Mouse (Mus musculus): ENCODE measurements at regions not wholly inside any gene's neighbourhood (a gene's known extent, or its start where the extent isn't known, plus 50 kb on each side); places are given as distances from the start of the nearest gene placed in this dataset.
"Not testable (repeated sequence)": the region's sequence is repeated elsewhere in the genome, so short reads cannot be mapped to it uniquely, and the experiment has no call there.

DNA sequence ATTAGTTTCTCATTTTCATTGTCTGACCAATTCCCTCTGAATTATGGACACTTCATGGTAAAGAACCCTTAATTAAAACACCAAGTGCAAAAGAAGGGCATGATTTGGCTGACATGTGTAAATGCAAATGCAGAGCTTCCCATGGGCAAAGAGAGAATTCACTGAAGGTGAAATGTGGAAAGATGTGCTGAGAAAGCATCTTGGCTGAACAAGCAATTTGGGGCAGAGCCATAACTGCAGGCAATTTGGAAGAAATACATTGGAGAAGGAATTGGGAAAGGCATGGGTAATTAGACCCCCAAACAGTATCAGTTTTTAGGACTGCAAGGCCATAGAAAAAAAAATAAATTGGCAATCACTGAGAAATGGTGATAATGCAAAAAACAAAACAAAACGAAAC lies 153.3 kb upstream of the Arsj start:
- no peaks in the 10 kb centered on the region for H3K27me3 ChIP-seq (ENCODE audit: control insufficient read depth, insufficient read depth, low read length)
- TF ChIP-seq CTCF (IDR thresholded peaks at IDR 0.05; ENCODE audit: low read depth, low read length): no peak
- no peak for TF ChIP-seq POLR2A (IDR thresholded peaks at IDR 0.05; ENCODE audit: extremely low read depth, insufficient read depth, low read length)
- no peaks in the 10 kb centered on the region for H3K79me2 ChIP-seq (ENCODE audit: control insufficient read depth, insufficient read depth, low read length)
- no peaks in the 10 kb centered on the region for H3K4me1 ChIP-seq (ENCODE audit: control insufficient read depth, insufficient read depth, low read length)
- no peak overlapping the region for H3K9ac ChIP-seq (ENCODE audit: low read depth, low read length)
- H3K36me3 ChIP-seq (ENCODE audit: control insufficient read depth, insufficient read depth, low read length): no peaks in the 10 kb centered on the region
- no peak overlapping the region for H3K4me3 ChIP-seq (ENCODE audit: insufficient read depth, low read depth, low read length)
- WGBS: 47% methylated on average over 1 of the region's 1 CpGs
- DNase-seq (ENCODE audit: extremely low read depth, low read depth, low spot score): no peak
- H3K27ac ChIP-seq (replicated peaks; ENCODE audit: insufficient read depth, low read depth, low read length): no peak overlapping the region

DNA sequence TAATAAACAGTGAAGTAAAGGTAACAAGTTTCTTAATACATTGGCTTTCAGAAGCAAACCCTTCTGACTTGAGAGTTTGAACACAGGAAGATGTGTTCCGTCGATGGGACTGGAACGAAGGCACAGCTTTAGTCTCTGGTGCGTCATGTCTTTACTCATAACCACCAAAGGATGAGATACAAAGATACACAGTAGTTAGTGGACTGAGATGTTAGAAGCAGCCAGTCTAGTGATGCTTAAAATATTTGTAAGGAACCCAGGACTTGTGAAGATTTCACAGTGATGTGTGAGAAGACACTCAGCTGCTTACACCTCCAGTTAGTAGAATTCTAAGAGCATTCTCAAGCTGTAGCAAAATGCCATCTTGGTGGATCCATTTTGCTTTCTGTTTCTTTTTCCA lies 135.9 kb upstream of the Arsj start:
- WGBS: 91% methylated on average over 4 of the region's 4 CpGs
- Histone ChIP-seq H3K9ac (ENCODE audit: low read depth, low read length) (no peak overlapping the region), H3K4me3 (ENCODE audit: insufficient read depth, low read depth, low read length) (no peak overlapping the region), H3K27ac (replicated peaks; ENCODE audit: insufficient read depth, low read depth, low read length) (no peak overlapping the region), H3K36me3 (ENCODE audit: control insufficient read depth, insufficient read depth, low read length) (no peaks in the 10 kb centered on the region), H3K4me1 (ENCODE audit: control insufficient read depth, insufficient read depth, low read length) (no peaks in the 10 kb centered on the region; the same call in 1 of the 2 replicates), H3K27me3 (ENCODE audit: control insufficient read depth, insufficient read depth, low read length) (no peaks in the 10 kb centered on the region), H3K79me2 (ENCODE audit: control insufficient read depth, insufficient read depth, low read length) (no peaks in the 10 kb centered on the region)
- DNase-seq (ENCODE audit: extremely low read depth, low read depth, low spot score): no peak
- TF ChIP-seq CTCF (IDR thresholded peaks at IDR 0.05; ENCODE audit: low read depth, low read length) (no peak), POLR2A (IDR thresholded peaks at IDR 0.05; ENCODE audit: extremely low read depth, insufficient read depth, low read length) (no peak)

DNA sequence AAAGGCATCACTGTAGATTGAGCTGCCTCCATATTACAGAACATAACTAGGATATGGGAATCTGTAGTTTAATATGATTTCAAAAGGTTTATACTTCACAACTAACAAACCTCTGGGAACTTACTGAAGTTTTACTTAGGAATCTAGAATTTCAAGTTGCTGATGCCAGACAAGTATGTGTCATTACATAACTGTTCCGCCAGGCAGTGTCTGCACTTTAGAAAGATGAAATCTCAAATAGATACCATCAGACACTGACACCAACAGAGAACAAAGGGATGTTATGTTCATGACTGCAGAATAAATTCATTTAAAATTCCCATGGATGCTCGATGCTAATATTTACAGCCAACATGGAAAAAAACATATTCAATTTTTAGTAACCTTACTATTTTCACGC lies 117.7 kb upstream of the Arsj start:
- Histone ChIP-seq H3K36me3 (ENCODE audit: control insufficient read depth, insufficient read depth, low read length) (no peaks in the 10 kb centered on the region), H3K27me3 (ENCODE audit: control insufficient read depth, insufficient read depth, low read length) (no peaks in the 10 kb centered on the region), H3K9ac (ENCODE audit: low read depth, low read length) (no peak overlapping the region), H3K27ac (replicated peaks; ENCODE audit: insufficient read depth, low read depth, low read length) (no peak overlapping the region), H3K4me1 (ENCODE audit: control insufficient read depth, insufficient read depth, low read length) (no peaks in the 10 kb centered on the region), H3K79me2 (ENCODE audit: control insufficient read depth, insufficient read depth, low read length) (no peaks in the 10 kb centered on the region), H3K4me3 (ENCODE audit: insufficient read depth, low read depth, low read length) (no peak overlapping the region)
- no peak for DNase-seq (ENCODE audit: extremely low read depth, low read depth, low spot score)
- WGBS: 83% methylated on average over 3 of the region's 3 CpGs
- TF ChIP-seq CTCF (IDR thresholded peaks at IDR 0.05; ENCODE audit: low read depth, low read length): no peak
- no peak for TF ChIP-seq POLR2A (IDR thresholded peaks at IDR 0.05; ENCODE audit: extremely low read depth, insufficient read depth, low read length)

DNA sequence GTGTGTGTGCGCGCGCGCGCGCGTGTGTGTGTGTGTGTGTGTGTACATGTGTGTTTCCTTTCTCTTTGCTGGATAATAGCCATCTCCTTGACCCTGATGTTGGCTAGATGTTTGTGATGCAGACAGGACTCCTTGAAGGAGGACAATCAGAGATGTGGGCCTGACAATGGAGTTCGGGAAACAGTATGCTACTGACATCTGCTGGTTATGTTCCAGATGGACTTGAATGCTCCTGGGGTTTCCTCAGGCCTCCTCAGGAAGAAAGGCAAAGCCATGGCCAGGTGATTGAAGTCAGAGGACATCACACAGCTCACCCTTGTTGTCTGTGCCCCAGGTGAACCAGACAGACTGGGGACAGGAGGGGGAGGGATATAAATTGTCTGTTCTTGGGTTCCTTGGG lies 102.2 kb upstream of the Arsj start:
- Histone ChIP-seq H3K79me2 (ENCODE audit: control insufficient read depth, insufficient read depth, low read length) (no peaks in the 10 kb centered on the region), H3K9ac (ENCODE audit: low read depth, low read length) (no peak overlapping the region), H3K4me1 (ENCODE audit: control insufficient read depth, insufficient read depth, low read length) (no peaks in the 10 kb centered on the region), H3K36me3 (ENCODE audit: control insufficient read depth, insufficient read depth, low read length) (no peaks in the 10 kb centered on the region), H3K27me3 (ENCODE audit: control insufficient read depth, insufficient read depth, low read length) (no peaks in the 10 kb centered on the region), H3K27ac (replicated peaks; ENCODE audit: insufficient read depth, low read depth, low read length) (no peak overlapping the region), H3K4me3 (ENCODE audit: insufficient read depth, low read depth, low read length) (no peak overlapping the region)
- TF ChIP-seq POLR2A (IDR thresholded peaks at IDR 0.05; ENCODE audit: extremely low read depth, insufficient read depth, low read length) (no peak), CTCF (IDR thresholded peaks at IDR 0.05; ENCODE audit: low read depth, low read length) (no peak)
- no peak for DNase-seq (ENCODE audit: extremely low read depth, low read depth, low spot score)
- 86% methylated on average over 8 of the region's 8 CpGs for WGBS

DNA sequence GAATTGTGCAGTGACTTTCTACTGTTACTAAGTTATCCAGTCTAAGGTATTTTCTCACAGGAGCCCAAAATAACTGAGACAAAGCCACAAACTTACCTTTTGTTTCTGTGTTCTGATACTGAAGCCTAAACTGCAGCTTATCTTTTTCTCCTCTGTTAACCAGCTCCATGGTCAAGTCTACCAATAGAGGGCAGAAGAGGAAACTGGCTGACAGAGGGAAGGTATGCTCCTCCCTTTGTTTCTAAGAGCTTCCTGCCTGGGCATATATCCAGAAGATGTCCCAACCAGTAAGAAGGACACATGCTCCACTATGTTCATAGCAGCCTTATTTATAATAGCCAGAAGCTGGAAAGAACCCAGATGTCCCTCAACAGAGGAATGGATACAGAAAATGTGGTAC lies 91.5 kb upstream of the Arsj start:
- not testable (repeated sequence) for H3K27me3 ChIP-seq (ENCODE audit: control insufficient read depth, insufficient read depth, low read length); H3K9ac ChIP-seq (ENCODE audit: low read depth, low read length); H3K27ac ChIP-seq (replicated peaks; ENCODE audit: insufficient read depth, low read depth, low read length); H3K4me3 ChIP-seq (ENCODE audit: insufficient read depth, low read depth, low read length); H3K79me2 ChIP-seq (ENCODE audit: control insufficient read depth, insufficient read depth, low read length); H3K4me1 ChIP-seq (ENCODE audit: control insufficient read depth, insufficient read depth, low read length); DNase-seq (ENCODE audit: extremely low read depth, low read depth, low spot score); H3K36me3 ChIP-seq (ENCODE audit: control insufficient read depth, insufficient read depth, low read length)

DNA sequence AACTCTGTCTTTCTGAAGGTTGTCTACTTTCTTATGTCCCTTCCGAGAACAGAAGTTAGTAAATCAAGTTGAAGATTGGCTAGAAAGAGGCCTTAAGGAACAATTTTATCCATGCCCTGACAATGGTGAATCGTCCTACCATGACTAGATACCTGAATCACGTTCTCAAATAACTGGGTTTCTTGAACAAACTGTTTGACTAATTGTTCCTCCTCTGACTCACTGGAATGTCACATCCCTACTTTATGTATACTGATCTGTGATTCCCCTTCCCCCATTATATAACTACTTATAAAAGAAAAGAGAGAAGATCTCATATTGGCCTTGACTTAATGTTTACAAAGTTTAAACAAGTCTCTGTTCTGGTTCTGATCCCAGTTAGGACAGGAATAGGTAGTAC lies 89.9 kb upstream of the Arsj start:
- no peak for TF ChIP-seq POLR2A (IDR thresholded peaks at IDR 0.05; ENCODE audit: extremely low read depth, insufficient read depth, low read length)
- TF ChIP-seq CTCF (IDR thresholded peaks at IDR 0.05; ENCODE audit: low read depth, low read length): no peak
- no peaks in the 10 kb centered on the region for H3K4me1 ChIP-seq (ENCODE audit: control insufficient read depth, insufficient read depth, low read length)
- no peaks in the 10 kb centered on the region for H3K27me3 ChIP-seq (ENCODE audit: control insufficient read depth, insufficient read depth, low read length)
- DNase-seq (ENCODE audit: extremely low read depth, low read depth, low spot score): no peak
- 80% methylated on average over 3 of the region's 3 CpGs for WGBS
- no peak overlapping the region for H3K4me3 ChIP-seq (ENCODE audit: insufficient read depth, low read depth, low read length)
- no peaks in the 10 kb centered on the region for H3K79me2 ChIP-seq (ENCODE audit: control insufficient read depth, insufficient read depth, low read length)
- H3K36me3 ChIP-seq (ENCODE audit: control insufficient read depth, insufficient read depth, low read length): no peaks in the 10 kb centered on the region
- no peak overlapping the region for H3K27ac ChIP-seq (replicated peaks; ENCODE audit: insufficient read depth, low read depth, low read length)
- H3K9ac ChIP-seq (ENCODE audit: low read depth, low read length): no peak overlapping the region
